Mouse (Mus musculus) layer of hippocampus, postnatal 36 days (tissue): Measurements from ENCODE around the gene Ncaph2. TPM values are rescaled to one million over a fixed set of nuclear protein-coding genes. Genes with fewer than 3 reads are reported as not detected.

ENCODE experiments used
- DNase-seq, 2 experiments: peaks; one replicate each; pipeline ENCODE4 v3.0.0; 2022
- total RNA-seq, 2 experiments: library from RNA; stranded (reverse); gene quantifications; 2 replicates each; pipeline ENCODE4 v1.2.3; 2021

Ncaph2 gene
- total RNA-seq, 2 experiments from 2014 or later: 87.0 to 95.3 TPM

GRCm38 (mm10) chr15:89343325-89343724 lies 12.2 kb upstream of the Ncaph2 start:
- DNase-seq: no peak

GRCm38 (mm10) chr15:89350447-89350846 lies 5.1 kb upstream of the Ncaph2 start:
- DNase-seq: no peak

GRCm38 (mm10) chr15:89351302-89351701 lies 4.2 kb upstream of the Ncaph2 start:
- no peak for DNase-seq

- no peak for DNase-seq
Observed at GRCm38 (mm10) chr15:89352054-89352453, 3.5 kb upstream of the Ncaph2 start.

- DNase-seq: no peak
Observed at GRCm38 (mm10) chr15:89352795-89353194, 2.7 kb upstream of the Ncaph2 start.

- DNase-seq: no peak
Observed at GRCm38 (mm10) chr15:89353837-89354236, 1.7 kb upstream of the Ncaph2 start.

GRCm38 (mm10) chr15:89354455-89354854 lies 1.1 kb upstream of the Ncaph2 start:
- DNase-seq: no peak

- DNase-seq: peak in 1 of 2 experiments; percentile 52
Observed at GRCm38 (mm10) chr15:89356372-89356771, 853 bp downstream of the Ncaph2 start.

- DNase-seq: no peak
Observed at GRCm38 (mm10) chr15:89358784-89359183, 3.3 kb downstream of the Ncaph2 start.

GRCm38 (mm10) chr15:89363051-89363450 lies 7.5 kb downstream of the Ncaph2 start:
- DNase-seq: no peak

- no peak for DNase-seq
Observed at GRCm38 (mm10) chr15:89365141-89365551, 9.6 kb downstream of the Ncaph2 start.

- no peak for DNase-seq
Observed at GRCm38 (mm10) chr15:89372068-89372467, 16.5 kb downstream of the Ncaph2 start.

- no peak for DNase-seq
Observed at GRCm38 (mm10) chr15:89372536-89372935, 17.0 kb downstream of the Ncaph2 start.

GRCm38 (mm10) chr15:89373027-89373761 lies 17.7 kb downstream of the Ncaph2 start:
- peak; percentile 83 to 84 for DNase-seq

GRCm38 (mm10) chr15:89373762-89374248 lies 18.3 kb downstream of the Ncaph2 start, which contains the start of gene Sco2:
Sco2 (minus strand) TSS chr15:89373846.
- DNase-seq: peak; percentile 92

GRCm38 (mm10) chr15:89374340-89374739 lies 18.8 kb downstream of the Ncaph2 start:
- DNase-seq: no peak

- no peak for DNase-seq
Observed at GRCm38 (mm10) chr15:89374801-89375534, 19.4 kb downstream of the Ncaph2 start.

GRCm38 (mm10) chr15:89376040-89376439 lies 20.5 kb downstream of the Ncaph2 start:
- DNase-seq: no peak

GRCm38 (mm10) chr15:89376957-89377356 lies 21.4 kb downstream of the Ncaph2 start, which contains the start of gene Tymp:
Tymp (minus strand) TSS chr15:89377039.
- DNase-seq: no peak

- DNase-seq: no peak
Observed at GRCm38 (mm10) chr15:89377362-89377761, 21.8 kb downstream of the Ncaph2 start.

GRCm38 (mm10) chr15:89377938-89378828 lies 22.7 kb downstream of the Ncaph2 start:
- no peak for DNase-seq

- DNase-seq: no peak
Observed at GRCm38 (mm10) chr15:89378831-89379401, 23.4 kb downstream of the Ncaph2 start, which contains the start of gene Odf3b. Odf3b (minus strand) TSS chr15:89379282.
